Mouse (Mus musculus) neural tube, embryonic 14.5 days (tissue): ENCODE data around the gene Atp2b1. TPM values are rescaled to one million over a fixed set of nuclear protein-coding genes. Genes with fewer than 3 reads are reported as not detected.

ENCODE experiments used
- ATAC-seq: fragments of 200-750 bp; cut with Nextera tagmentation; 2 replicates; pipeline ENCODE4 v1.8.0; 2017; ENCODE audit warnings: low read depth, mild to moderate bottlenecking, moderate TSS enrichment, moderate library complexity
- H3K27ac ChIP-seq: fragments of 300-500 bp; sonication (generic); 2 replicates; pipeline ENCODE4 v1.5.1; 2014; ENCODE audit warnings: low read depth, mild to moderate bottlenecking, control low read depth, low read length, moderate library complexity, mixed read lengths
- H3K27me3 ChIP-seq: fragments of 300-500 bp; sonication (generic); 2 replicates; pipeline ENCODE4 v1.6.1; 2014; ENCODE audit warnings: low read length; ENCODE audit not compliant: control insufficient read depth, insufficient read depth
- H3K36me3 ChIP-seq: fragments of 300-500 bp; sonication (generic); 2 replicates; pipeline ENCODE4 v1.6.1; 2014; ENCODE audit warnings: low read length, mixed read lengths; ENCODE audit not compliant: control insufficient read depth, insufficient read depth
- H3K4me1 ChIP-seq: fragments of 300-500 bp; sonication (generic); 2 replicates; pipeline ENCODE4 v1.6.1; 2014; ENCODE audit warnings: low read length; ENCODE audit not compliant: control insufficient read depth, insufficient read depth
- H3K4me2 ChIP-seq: fragments of 300-500 bp; sonication (generic); 2 replicates; pipeline ENCODE4 v1.6.1; 2014; ENCODE audit warnings: mild to moderate bottlenecking, low read depth, low read length, control low read depth
- H3K4me3 ChIP-seq: fragments of 300-500 bp; sonication (generic); 2 replicates; pipeline ENCODE4 v1.5.1; 2014; ENCODE audit warnings: low read depth, low read length, control low read depth, mixed read lengths
- H3K9ac ChIP-seq: fragments of 300-500 bp; sonication (generic); replicated peaks from 2 replicates; pipeline ENCODE4 v1.6.1; 2014; ENCODE audit warnings: low read depth, mild to moderate bottlenecking, control low read depth, low read length, mixed read lengths
- H3K9me3 ChIP-seq: fragments of 300-500 bp; sonication (generic); 2 replicates; pipeline ENCODE4 v1.6.1; 2016; ENCODE audit warnings: low read length; ENCODE audit not compliant: control insufficient read depth
- WGBS: fragments of 180-500 bp; shearing (Covaris S2); extraction: QIAGEN DNeasy Blood & Tissue Kit; methylation state at CpG from one replicate; pipeline ENCODE4 v1.1.7; 2014; 5-methylcytosine and 5-hydroxymethylcytosine counted together
- polyA plus RNA-seq: library from polyadenylated mRNA; unstranded; fragments of >200 nt; fragmentation: Nextera tagmentation; extraction: Ambion mirVana; gene quantifications from 2 replicates; pipeline ENCODE4 v1.2.1, GENCODE M21; 2014

Gene Atp2b1
- polyA plus RNA-seq, 1 experiment from 2014 or later = 412 TPM

GRCm38 (mm10) chr10:98913610-98913960, 621 bp upstream of the Atp2b1 start:
- no peaks in the 10 kb centered on the region for H3K36me3 ChIP-seq
- ATAC-seq = no peak
- H3K4me1 ChIP-seq = peaks cover 8% of the 10 kb centered on the region; the same call in 1 of the 2 replicates
- H3K4me3 ChIP-seq = peak overlapping the region; percentile 96
- no peaks in the 10 kb centered on the region for H3K27me3 ChIP-seq
- no peaks in the 10 kb centered on the region for H3K9me3 ChIP-seq
- WGBS = 0% methylated on average over 19 of the region's 19 CpGs
- peak overlapping the region; percentile 100 for H3K27ac ChIP-seq
- H3K4me2 ChIP-seq = peak overlapping the region; percentile 53
- peak overlapping the region; percentile 98 for H3K9ac ChIP-seq

- no peaks in the 10 kb centered on the region for H3K9me3 ChIP-seq
- no peaks in the 10 kb centered on the region for H3K36me3 ChIP-seq
- peak overlapping the region; percentile 98 for H3K9ac ChIP-seq
- H3K4me2 ChIP-seq = peak overlapping the region; percentile 73
- H3K27ac ChIP-seq = peak overlapping the region; percentile 100
- no peaks in the 10 kb centered on the region for H3K27me3 ChIP-seq
- H3K4me3 ChIP-seq = peak overlapping the region; percentile 96
- 0% methylated on average over 19 of the region's 62 CpGs for WGBS
- peaks cover 8% of the 10 kb centered on the region; the same call in 1 of the 2 replicates for H3K4me1 ChIP-seq
- peak; percentile 85 for ATAC-seq
These were observed 620 bp downstream of the Atp2b1 start for GRCm38 (mm10) chr10:98914810-98915241.

GRCm38 (mm10) chr10:98915398-98915931, 1.3 kb downstream of the Atp2b1 start:
- peak overlapping the region; percentile 96 for H3K4me3 ChIP-seq
- peaks cover 8% of the 10 kb centered on the region; the same call in 1 of the 2 replicates for H3K4me1 ChIP-seq
- H3K9me3 ChIP-seq = no peaks in the 10 kb centered on the region
- WGBS = under 1% methylated on average over 27 of the region's 54 CpGs
- H3K4me2 ChIP-seq = peak overlapping the region; percentile 73
- H3K36me3 ChIP-seq = no peaks in the 10 kb centered on the region
- H3K27ac ChIP-seq = peak overlapping the region; percentile 100
- no peaks in the 10 kb centered on the region for H3K27me3 ChIP-seq
- H3K9ac ChIP-seq = peak overlapping the region; percentile 98
- ATAC-seq = peak; percentile 4; the same call in 1 of the 2 replicates

GRCm38 (mm10) chr10:98916011-98916780, 2.0 kb downstream of the Atp2b1 start:
- Histone ChIP-seq H3K4me1 (peaks cover 8% of the 10 kb centered on the region; the same call in 1 of the 2 replicates), H3K9ac (peak overlapping the region; percentile 98), H3K27me3 (no peaks in the 10 kb centered on the region), H3K36me3 (no peaks in the 10 kb centered on the region), H3K27ac (peak overlapping the region; percentile 100), H3K4me3 (peak overlapping the region; percentile 96), H3K9me3 (no peaks in the 10 kb centered on the region), H3K4me2 (peak overlapping the region; percentile 73)
- 7% methylated on average over 22 of the region's 22 CpGs for WGBS
- ATAC-seq = no peak

- H3K4me3 ChIP-seq = peak overlapping the region; percentile 96
- no peaks in the 10 kb centered on the region for H3K9me3 ChIP-seq
- 62% methylated on average over 10 of the region's 10 CpGs for WGBS
- H3K27me3 ChIP-seq = no peaks in the 10 kb centered on the region
- peaks cover 8% of the 10 kb centered on the region; the same call in 1 of the 2 replicates for H3K4me1 ChIP-seq
- H3K36me3 ChIP-seq = no peaks in the 10 kb centered on the region
- H3K4me2 ChIP-seq = peak overlapping the region; percentile 73
- peak overlapping the region; percentile 98 for H3K9ac ChIP-seq
- ATAC-seq = no peak
- H3K27ac ChIP-seq = peak overlapping the region; percentile 100; the same call in 1 of the 2 replicates
These were observed 2.7 kb downstream of the Atp2b1 start for GRCm38 (mm10) chr10:98916781-98917340.

GRCm38 (mm10) chr10:98925081-98925480, 10.9 kb downstream of the Atp2b1 start:
- no peak overlapping the region for H3K4me2 ChIP-seq
- no peak for ATAC-seq
- H3K36me3 ChIP-seq = no peaks in the 10 kb centered on the region
- WGBS = 82% methylated on average over 4 of the region's 4 CpGs
- H3K27me3 ChIP-seq = no peaks in the 10 kb centered on the region
- H3K9me3 ChIP-seq = no peaks in the 10 kb centered on the region
- H3K4me3 ChIP-seq = no peak overlapping the region
- 0 out of 2 replicates have a peak, but pooled peaks cover 3% of the 10 kb centered on the region for H3K4me1 ChIP-seq
- no peak overlapping the region for H3K27ac ChIP-seq
- no peak overlapping the region for H3K9ac ChIP-seq

- no peak overlapping the region for H3K9ac ChIP-seq
- H3K4me2 ChIP-seq = no peak overlapping the region
- H3K27me3 ChIP-seq = no peaks in the 10 kb centered on the region
- H3K4me3 ChIP-seq = no peak overlapping the region
- no peaks in the 10 kb centered on the region for H3K36me3 ChIP-seq
- no peaks in the 10 kb centered on the region for H3K9me3 ChIP-seq
- H3K27ac ChIP-seq = no peak overlapping the region
- 0 out of 2 replicates have a peak, but pooled peaks cover 8% of the 10 kb centered on the region for H3K4me1 ChIP-seq
- no peak for ATAC-seq
These were observed 12.8 kb downstream of the Atp2b1 start for GRCm38 (mm10) chr10:98926991-98927390.

- H3K4me2 ChIP-seq = no peak overlapping the region
- no peak for ATAC-seq
- no peaks in the 10 kb centered on the region for H3K36me3 ChIP-seq
- H3K27me3 ChIP-seq = no peaks in the 10 kb centered on the region
- H3K9ac ChIP-seq = no peak overlapping the region
- no peak overlapping the region for H3K4me3 ChIP-seq
- H3K9me3 ChIP-seq = no peaks in the 10 kb centered on the region
- 39% methylated on average over 7 of the region's 7 CpGs for WGBS
- 0 out of 2 replicates have a peak, but pooled peaks cover 8% of the 10 kb centered on the region for H3K4me1 ChIP-seq
- H3K27ac ChIP-seq = no peak overlapping the region
These were observed 15.2 kb downstream of the Atp2b1 start for GRCm38 (mm10) chr10:98929444-98929843.

- Histone ChIP-seq H3K9me3 (no peaks in the 10 kb centered on the region), H3K27me3 (no peaks in the 10 kb centered on the region), H3K4me2 (0 out of 2 replicates have a peak overlapping the region, but pooled peaks have one; percentile 6), H3K9ac (no peak overlapping the region), H3K4me3 (no peak overlapping the region), H3K36me3 (no peaks in the 10 kb centered on the region), H3K27ac (no peak overlapping the region), H3K4me1 (0 out of 2 replicates have a peak, but pooled peaks cover 8% of the 10 kb centered on the region)
- WGBS = 51% methylated on average over 11 of the region's 11 CpGs
- peak; percentile 56; the same call in 1 of the 2 replicates for ATAC-seq
These were observed 15.9 kb downstream of the Atp2b1 start for GRCm38 (mm10) chr10:98930143-98930542.
